Mouse (Mus musculus): Measurements from ENCODE around the gene Mthfd2.

DNA sequence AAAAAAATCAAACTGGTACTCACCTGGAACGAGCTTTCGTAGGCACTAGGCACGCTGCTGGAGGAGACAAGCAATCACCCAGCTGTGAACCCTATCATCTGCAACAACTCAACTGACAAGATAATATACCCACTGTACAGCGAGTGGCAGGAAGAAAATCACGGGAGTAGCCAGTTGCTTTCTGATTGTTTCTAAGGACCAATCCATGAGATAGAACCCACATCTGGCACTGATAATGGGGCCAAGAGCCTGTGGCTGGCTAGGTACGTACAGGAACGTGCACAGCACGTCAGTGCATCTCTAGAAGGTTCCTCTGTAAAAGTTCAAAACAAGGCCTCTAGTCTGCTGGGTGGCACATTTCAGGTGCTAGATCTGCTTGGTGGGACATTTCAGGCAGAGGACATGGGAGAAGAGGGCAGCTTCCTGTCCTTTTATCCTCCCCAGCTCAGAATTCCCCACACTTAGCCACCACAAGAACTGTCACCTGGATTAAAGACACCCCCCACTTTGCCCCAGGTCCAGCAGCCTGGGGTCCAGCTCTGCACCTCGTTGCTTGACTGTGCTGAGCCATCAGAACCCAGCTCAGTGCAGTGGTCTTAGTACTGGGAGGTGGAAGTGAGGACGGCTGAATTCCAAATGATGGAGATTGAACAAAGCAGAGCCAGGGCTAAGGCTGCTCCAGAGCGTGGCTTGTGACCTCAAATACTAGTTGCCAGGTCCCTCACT lies 36.0 kb upstream of the Mthfd2 start:
- TF ChIP-seq GATA1 (IDR thresholded peaks at IDR 0.05; ENCODE audit: borderline replicate concordance, low read length): no peak
- TF ChIP-seq FLI1 (IDR thresholded peaks at IDR 0.05; ENCODE audit: low read length): no peak

All from megakaryocyte, embryonic 14.5 days (primary cell).